Mouse (Mus musculus) MEL (cell line): ENCODE measurements at regions not wholly inside any gene's neighbourhood (a gene's known extent, or its start where the extent isn't known, plus 50 kb on each side); places are given as distances from the start of the nearest gene placed in this dataset.

Experiments used
- CTCF ChIP-seq, 3 experiments: IDR thresholded peaks in 2 of 3; conservative IDR thresholded peaks in 1 of 3; 2 replicates each; pipeline ENCODE4 v1.5.1; 2011 to 2012; ENCODE audit warnings: low read length in 3 of 3, low read depth in 2 of 3, mild to moderate bottlenecking in 2 of 3, improper control_type of control experiment in 1 of 3, inconsistent platforms in 1 of 3, mixed read lengths in 1 of 3, moderate library complexity in 1 of 3; ENCODE audit not compliant: control insufficient read depth in 1 of 3, insufficient read depth in 1 of 3, poor library complexity in 1 of 3, severe bottlenecking in 1 of 3
- GATA1 ChIP-seq: IDR thresholded peaks from 2 replicates; pipeline ENCODE4 v1.6.1; 2011; ENCODE audit warnings: low read depth, low read length, improper control_type of control experiment
- HCFC1 ChIP-seq: IDR thresholded peaks from 2 replicates; pipeline ENCODE4 v1.6.1; 2012; ENCODE audit warnings: low read depth, mild to moderate bottlenecking, inconsistent platforms, low read length, improper control_type of control experiment, moderate library complexity
- POLR2A ChIP-seq, 2 experiments: IDR thresholded peaks; 2 replicates each; pipeline ENCODE4 v1.6.1; 2011 to 2012; ENCODE audit warnings: low read length in 2 of 2, mild to moderate bottlenecking in 2 of 2, control low read depth in 1 of 2, improper control_type of control experiment in 1 of 2, low read depth in 1 of 2, moderate library complexity in 1 of 2; ENCODE audit not compliant: control insufficient read depth in 1 of 2, insufficient read depth in 1 of 2, poor library complexity in 1 of 2
- POLR2AphosphoS2 ChIP-seq: IDR thresholded peaks from 2 replicates; pipeline ENCODE4 v1.6.1; 2011; ENCODE audit warnings: low read length, improper control_type of control experiment

- TF ChIP-seq POLR2AphosphoS2, result no peak
- TF ChIP-seq CTCF (IDR thresholded peaks at IDR 0.05 in 2 of 3, conservative IDR thresholded peaks at IDR 0.05 in 1 of 3; ENCODE audit: control insufficient read depth in 1 of 3, insufficient read depth in 1 of 3, low read depth in 2 of 3, low read length in 3 of 3, poor library complexity in 1 of 3, severe bottlenecking in 1 of 3), result no peak
- TF ChIP-seq HCFC1, result no peak
- no peak for TF ChIP-seq POLR2A (IDR thresholded peaks at IDR 0.05; ENCODE audit: control insufficient read depth in 1 of 2, insufficient read depth in 1 of 2, low read depth in 1 of 2, low read length in 2 of 2, poor library complexity in 1 of 2)
- no peak for TF ChIP-seq GATA1
These were observed 363.7 kb downstream of the Rnf144b start for GRCm38 (mm10) chr13:47486111-47486510.
